Mouse (Mus musculus): ENCODE data around the gene Snd1. TPM values are rescaled to one million over a fixed set of nuclear protein-coding genes. Genes with fewer than 3 reads are reported as not detected.

Gene Snd1
- polyA plus RNA-seq, 2 experiments, result 31.5 to 43.2 TPM

DNA sequence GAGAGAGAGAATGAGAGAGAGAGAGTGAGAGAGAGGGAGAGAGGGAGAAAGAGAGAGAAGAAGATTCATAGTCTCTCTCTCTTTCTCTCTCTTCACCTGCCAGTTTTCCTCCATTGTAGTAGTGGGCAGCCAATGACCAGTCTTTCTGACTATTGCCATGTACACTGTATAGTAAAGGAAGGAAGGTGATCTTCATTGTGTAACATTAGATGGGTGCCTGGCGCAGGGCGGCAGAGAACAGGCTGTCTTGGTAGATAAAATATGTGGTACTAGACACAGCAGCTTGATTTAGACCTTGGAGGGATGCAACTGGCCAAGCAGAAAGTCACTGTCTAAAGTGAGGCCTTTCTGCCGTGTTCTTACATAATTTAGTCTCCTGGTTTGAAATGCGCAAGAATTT lies 139.9 kb downstream of the Snd1 start:
- DNase-seq (ENCODE audit: low read depth in 3 of 3, low spot score in 3 of 3), result no peak
- H3K9me3 ChIP-seq (ENCODE audit: control insufficient read depth, low read length), result no peaks in the 10 kb centered on the region
- WGBS (ENCODE audit: insufficient replicate concordance), result 81% methylated on average over 4 of the region's 4 CpGs
- ATAC-seq (ENCODE audit: insufficient read depth), result no peak
- no peak overlapping the region for H3K27ac ChIP-seq
- peaks cover 13 to 20% of the 10 kb centered on the region in 2 experiments for H3K4me1 ChIP-seq (replicated peaks; ENCODE audit: control insufficient read depth in 2 of 2, insufficient read depth in 2 of 2, low read length in 1 of 2)
- no peak overlapping the region for H3K9ac ChIP-seq (replicated peaks)
- TF ChIP-seq EP300 (IDR thresholded peaks at IDR 0.05; ENCODE audit: low read depth), result no peak
- no peak for TF ChIP-seq CTCF (IDR thresholded peaks at IDR 0.05; ENCODE audit: low read depth)
- no peak overlapping the region for H3K4me2 ChIP-seq (ENCODE audit: low read depth)
- H3K4me3 ChIP-seq (ENCODE audit: insufficient read depth in 1 of 2, low read depth in 2 of 2, low read length in 2 of 2), result no peak overlapping the region
- H3K27me3 ChIP-seq (ENCODE audit: control insufficient read depth, insufficient read depth, low read length), result no peaks in the 10 kb centered on the region
- H3K36me3 ChIP-seq (replicated peaks; ENCODE audit: control insufficient read depth, insufficient read depth, low read depth), result no peaks in the 10 kb centered on the region

DNA sequence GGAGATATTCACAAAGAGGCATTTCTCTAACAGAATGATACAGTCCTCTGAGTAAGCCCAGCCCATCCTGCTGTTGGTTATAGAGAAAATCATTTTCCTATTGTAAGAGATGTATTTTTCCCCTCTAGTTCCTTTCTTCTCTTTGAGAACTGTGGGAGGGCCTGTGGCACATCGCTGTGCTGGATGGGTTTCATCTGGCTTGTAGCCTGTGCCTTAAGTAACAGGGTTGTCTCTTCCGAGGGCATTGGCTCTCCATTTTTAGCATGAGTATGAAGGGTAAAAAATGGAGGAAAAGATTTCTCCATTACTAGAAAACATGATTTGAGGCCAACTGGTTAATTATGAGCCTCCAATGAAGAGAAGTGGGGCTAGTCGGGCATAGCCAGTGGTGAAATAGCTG lies 140.5 kb downstream of the Snd1 start:
- Histone ChIP-seq H3K4me1 (replicated peaks; ENCODE audit: control insufficient read depth in 2 of 2, insufficient read depth in 2 of 2, low read length in 1 of 2) (peaks cover 15 to 23% of the 10 kb centered on the region in 2 experiments), H3K4me2 (ENCODE audit: low read depth) (no peak overlapping the region), H3K36me3 (replicated peaks; ENCODE audit: control insufficient read depth, insufficient read depth, low read depth) (no peaks in the 10 kb centered on the region), H3K27ac (no peak overlapping the region), H3K9ac (replicated peaks) (no peak overlapping the region), H3K4me3 (ENCODE audit: insufficient read depth in 1 of 2, low read depth in 2 of 2, low read length in 2 of 2) (no peak overlapping the region), H3K27me3 (ENCODE audit: control insufficient read depth, insufficient read depth, low read length) (no peaks in the 10 kb centered on the region), H3K9me3 (ENCODE audit: control insufficient read depth, low read length) (no peaks in the 10 kb centered on the region)
- DNase-seq (ENCODE audit: low read depth in 3 of 3, low spot score in 3 of 3) (no peak), ATAC-seq (ENCODE audit: insufficient read depth) (no peak)
- WGBS (ENCODE audit: insufficient replicate concordance), result 79% methylated on average over 3 of the region's 3 CpGs
- TF ChIP-seq EP300 (IDR thresholded peaks at IDR 0.05; ENCODE audit: low read depth) (no peak), CTCF (IDR thresholded peaks at IDR 0.05; ENCODE audit: low read depth) (no peak)

DNA sequence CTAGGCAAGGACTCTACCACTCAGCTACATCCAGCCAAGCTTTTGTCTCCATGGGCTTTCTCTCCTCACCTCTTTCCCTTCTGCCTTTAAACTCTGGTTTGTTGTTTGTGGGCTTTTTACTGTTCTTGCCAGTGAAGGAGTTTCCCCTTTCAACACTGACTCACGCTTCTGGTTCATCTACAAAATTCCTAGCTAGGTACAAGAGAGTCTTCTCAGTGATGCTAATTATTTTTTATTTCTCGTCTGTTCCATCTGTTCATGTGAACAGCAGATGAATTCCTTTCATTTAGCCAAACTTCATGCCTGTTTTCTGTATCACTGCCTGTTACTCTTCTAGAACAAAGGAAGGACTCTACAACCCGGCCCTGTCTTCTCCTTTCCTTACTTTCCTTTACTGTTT lies 141.0 kb downstream of the Snd1 start:
- no peaks in the 10 kb centered on the region for H3K9me3 ChIP-seq (ENCODE audit: control insufficient read depth, low read length)
- WGBS (ENCODE audit: insufficient replicate concordance), result 62% methylated on average over 3 of the region's 3 CpGs
- DNase-seq (ENCODE audit: low read depth in 3 of 3, low spot score in 3 of 3) (no peak), ATAC-seq (ENCODE audit: insufficient read depth) (no peak)
- no peak overlapping the region for H3K4me2 ChIP-seq (ENCODE audit: low read depth)
- H3K9ac ChIP-seq (replicated peaks), result no peak overlapping the region
- no peak overlapping the region for H3K27ac ChIP-seq
- H3K27me3 ChIP-seq (ENCODE audit: control insufficient read depth, insufficient read depth, low read length), result no peaks in the 10 kb centered on the region
- H3K4me3 ChIP-seq (ENCODE audit: insufficient read depth in 1 of 2, low read depth in 2 of 2, low read length in 2 of 2), result no peak overlapping the region
- peaks cover 20 to 25% of the 10 kb centered on the region in 2 experiments for H3K4me1 ChIP-seq (replicated peaks; ENCODE audit: control insufficient read depth in 2 of 2, insufficient read depth in 2 of 2, low read length in 1 of 2)
- TF ChIP-seq CTCF (IDR thresholded peaks at IDR 0.05; ENCODE audit: low read depth), result no peak
- no peak for TF ChIP-seq EP300 (IDR thresholded peaks at IDR 0.05; ENCODE audit: low read depth)
- no peaks in the 10 kb centered on the region for H3K36me3 ChIP-seq (replicated peaks; ENCODE audit: control insufficient read depth, insufficient read depth, low read depth)

DNA sequence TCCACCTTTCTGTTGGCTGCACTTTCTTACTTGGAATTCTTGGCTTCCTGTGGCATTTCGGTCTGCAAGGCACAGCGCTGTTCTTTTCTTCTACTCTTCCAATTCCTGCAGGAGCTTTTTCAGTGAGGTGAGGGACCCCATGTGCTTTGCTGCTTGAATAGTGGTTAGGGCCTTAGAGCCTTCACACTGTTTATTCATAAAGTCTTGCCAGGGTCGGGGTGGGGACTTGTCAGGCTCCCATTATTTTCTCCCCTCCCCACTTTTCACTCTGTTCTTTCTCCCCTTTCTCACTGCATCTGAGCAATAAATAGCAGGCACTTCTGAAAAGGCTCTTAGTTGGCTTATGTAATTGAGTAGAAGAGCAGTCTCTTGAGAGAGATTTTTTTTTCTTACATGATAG lies 143.4 kb downstream of the Snd1 start:
- Histone ChIP-seq H3K4me2 (ENCODE audit: low read depth) (no peak overlapping the region), H3K9me3 (ENCODE audit: control insufficient read depth, low read length) (no peaks in the 10 kb centered on the region), H3K9ac (replicated peaks) (no peak overlapping the region), H3K27ac (no peak overlapping the region), H3K4me1 (replicated peaks; ENCODE audit: control insufficient read depth in 2 of 2, insufficient read depth in 2 of 2, low read length in 1 of 2) (peaks cover 40 to 45% of the 10 kb centered on the region in 2 experiments), H3K36me3 (replicated peaks; ENCODE audit: control insufficient read depth, insufficient read depth, low read depth) (no peaks in the 10 kb centered on the region), H3K27me3 (ENCODE audit: control insufficient read depth, insufficient read depth, low read length) (no peaks in the 10 kb centered on the region), H3K4me3 (ENCODE audit: insufficient read depth in 1 of 2, low read depth in 2 of 2, low read length in 2 of 2) (no peak overlapping the region)
- ATAC-seq (ENCODE audit: insufficient read depth), result no peak
- TF ChIP-seq EP300 (IDR thresholded peaks at IDR 0.05; ENCODE audit: low read depth) (no peak), CTCF (IDR thresholded peaks at IDR 0.05; ENCODE audit: low read depth) (no peak)
- DNase-seq (ENCODE audit: low read depth in 3 of 3, low spot score in 3 of 3), result no peak
- WGBS (ENCODE audit: insufficient replicate concordance), result 80% methylated on average over 3 of the region's 3 CpGs

DNA sequence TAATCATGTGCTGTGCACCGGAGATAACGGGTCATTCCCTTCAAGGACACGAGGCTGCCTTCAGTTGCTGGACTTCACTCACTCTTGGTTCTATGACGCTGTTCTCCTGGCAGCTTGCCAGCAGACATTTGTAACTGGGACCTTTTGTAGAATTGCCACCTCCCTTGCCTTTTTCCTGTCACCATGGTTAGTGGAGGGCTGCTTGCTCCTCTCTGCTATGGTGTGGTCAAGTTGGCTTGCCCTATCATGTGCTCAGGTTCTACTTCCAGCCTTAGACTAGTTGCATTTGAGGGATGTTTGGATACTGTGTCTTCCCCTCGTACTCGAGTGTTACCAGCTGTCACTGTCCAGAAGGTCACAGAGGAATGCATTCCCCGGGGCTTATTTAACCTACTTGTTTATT lies 143.8 kb downstream of the Snd1 start:
- Histone ChIP-seq H3K4me1 (replicated peaks; ENCODE audit: control insufficient read depth in 2 of 2, insufficient read depth in 2 of 2, low read length in 1 of 2) (peaks cover 40 to 48% of the 10 kb centered on the region in 2 experiments), H3K27ac (no peak overlapping the region), H3K9ac (replicated peaks) (no peak overlapping the region), H3K9me3 (ENCODE audit: control insufficient read depth, low read length) (no peaks in the 10 kb centered on the region), H3K4me3 (ENCODE audit: insufficient read depth in 1 of 2, low read depth in 2 of 2, low read length in 2 of 2) (no peak overlapping the region), H3K36me3 (replicated peaks; ENCODE audit: control insufficient read depth, insufficient read depth, low read depth) (no peaks in the 10 kb centered on the region), H3K27me3 (ENCODE audit: control insufficient read depth, insufficient read depth, low read length) (no peaks in the 10 kb centered on the region), H3K4me2 (ENCODE audit: low read depth) (no peak overlapping the region)
- TF ChIP-seq CTCF (IDR thresholded peaks at IDR 0.05; ENCODE audit: low read depth), result no peak
- TF ChIP-seq EP300 (IDR thresholded peaks at IDR 0.05; ENCODE audit: low read depth), result no peak
- DNase-seq (ENCODE audit: low read depth in 3 of 3, low spot score in 3 of 3) (no peak), ATAC-seq (ENCODE audit: insufficient read depth) (no peak)
- 48% methylated on average over 7 of the region's 7 CpGs for WGBS (ENCODE audit: insufficient replicate concordance)

Data from liver, embryonic 14.5 days (tissue).